Mouse (Mus musculus): ENCODE results near the gene Mtmr10.

The Mtmr10 gene

DNA sequence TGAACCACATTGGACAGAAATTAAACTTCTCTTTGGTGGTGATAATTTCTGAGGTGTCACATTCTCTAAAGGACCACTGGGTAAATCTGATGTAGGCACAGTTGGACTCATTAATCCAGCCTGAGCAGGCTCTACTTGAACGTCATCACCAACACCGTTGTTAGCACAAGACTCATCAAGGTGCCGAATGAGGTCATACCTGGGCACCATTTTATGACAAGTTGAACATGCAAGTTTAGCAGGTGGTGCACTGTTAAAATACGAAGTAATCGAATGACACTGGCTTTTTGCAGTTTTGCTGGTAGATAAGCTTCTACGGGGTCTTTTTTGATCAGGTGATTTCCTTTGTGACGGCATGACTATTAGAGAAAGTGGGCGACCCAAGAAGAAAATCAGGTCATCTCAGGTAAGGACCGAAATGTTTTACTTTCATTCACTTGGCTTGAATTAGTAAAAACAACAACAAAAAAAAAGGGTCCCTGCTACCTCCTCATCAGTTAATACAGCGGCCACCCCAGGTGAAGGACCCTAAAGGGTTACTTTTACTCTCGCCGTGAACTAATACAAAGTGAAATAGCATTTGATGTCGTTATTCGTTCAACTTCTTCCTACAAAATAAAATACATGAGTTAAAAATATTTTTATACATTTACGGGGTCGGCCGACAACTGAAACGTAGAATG, 85.8 kb downstream of the Mtmr10 start:
- DNase-seq = no peak

DNA sequence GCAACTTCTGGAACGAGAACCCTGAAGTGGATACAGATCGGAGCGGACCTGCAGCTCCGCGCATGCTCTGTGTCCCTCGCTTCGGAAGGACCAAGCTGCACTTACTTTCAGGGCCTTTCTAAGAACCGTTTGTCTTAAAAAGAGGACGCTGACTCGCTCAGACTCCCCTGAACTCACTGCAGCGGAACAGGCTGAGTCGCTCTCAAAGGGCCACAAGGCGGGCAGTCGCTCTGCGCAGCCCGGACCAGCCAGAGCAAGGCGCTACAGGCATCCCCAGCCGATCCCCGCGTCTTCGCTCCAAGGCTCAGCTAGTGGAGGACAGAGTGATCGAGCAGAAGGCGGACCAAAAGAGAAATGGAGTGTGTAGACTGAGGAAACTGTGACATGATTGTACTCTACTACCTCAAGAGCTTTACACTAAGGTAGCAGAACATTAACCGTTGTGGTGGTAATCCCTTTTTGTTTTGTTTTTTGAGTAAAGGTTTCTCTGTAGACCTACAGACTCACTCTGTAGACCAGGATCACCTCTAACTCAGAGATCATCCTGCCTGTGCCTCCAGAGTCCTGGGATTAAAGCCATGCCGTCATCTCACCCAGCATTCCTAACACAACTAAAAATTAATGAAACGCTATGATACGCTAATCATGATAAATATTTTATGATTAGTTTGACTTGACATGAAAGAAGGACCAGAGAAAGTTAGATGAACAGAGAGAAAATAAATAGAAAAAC, 86.5 kb downstream of the Mtmr10 start, which contains the start of gene Fan1:
Gene Fan1 (minus strand): TSS at position 266 of the 733 bp plus-strand sequence.
- peak; percentile 88 to 89 for DNase-seq

All from kidney, postnatal 36 days (tissue).